Mouse (Mus musculus): ENCODE data around the gene Ap1ar.

The Ap1ar gene

DNA sequence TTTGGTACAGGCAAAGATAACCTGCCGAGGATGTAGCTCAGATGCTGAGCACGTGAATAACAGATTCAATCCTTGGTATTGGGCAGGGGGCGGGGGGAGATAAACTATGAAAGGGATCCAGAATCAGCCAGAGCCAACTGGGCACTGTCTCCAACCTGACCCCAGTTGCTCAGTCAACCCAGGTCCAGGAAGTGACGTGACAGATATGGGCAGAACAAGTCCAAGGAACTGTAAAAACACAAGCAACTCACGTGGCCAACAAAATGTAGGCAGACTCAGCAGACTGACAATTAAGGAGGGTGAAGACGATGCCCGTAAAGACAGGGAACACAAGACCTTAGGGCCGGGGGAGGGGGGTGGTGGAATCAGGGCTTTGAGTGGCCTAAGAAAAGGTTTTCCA, 74.9 kb downstream of the Ap1ar start:
- TF ChIP-seq GATA4 (IDR thresholded peaks at IDR 0.05; ENCODE audit: insufficient replicate concordance, low read length): no peak

DNA sequence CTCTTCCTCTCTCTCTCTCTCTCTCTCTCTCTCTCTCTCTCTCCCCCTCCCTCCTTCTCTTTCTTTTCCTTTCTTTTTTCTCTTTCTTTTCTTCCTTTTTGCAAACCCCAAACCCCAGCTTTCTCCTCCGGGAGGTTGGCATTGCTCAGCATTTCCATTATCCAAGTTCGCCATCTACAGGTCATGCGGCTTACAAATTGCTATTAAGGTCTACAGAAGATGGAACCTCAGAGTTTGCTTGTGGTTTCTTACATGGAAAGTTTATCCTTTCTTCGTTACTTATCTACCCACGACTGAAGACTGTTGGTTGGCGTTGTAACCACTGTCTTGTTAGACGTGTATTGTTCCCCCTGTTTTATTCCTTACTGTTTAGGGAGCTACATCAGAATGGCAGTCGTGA, 78.1 kb downstream of the Ap1ar start:
- no peak for TF ChIP-seq GATA4 (IDR thresholded peaks at IDR 0.05; ENCODE audit: insufficient replicate concordance, low read length)

DNA sequence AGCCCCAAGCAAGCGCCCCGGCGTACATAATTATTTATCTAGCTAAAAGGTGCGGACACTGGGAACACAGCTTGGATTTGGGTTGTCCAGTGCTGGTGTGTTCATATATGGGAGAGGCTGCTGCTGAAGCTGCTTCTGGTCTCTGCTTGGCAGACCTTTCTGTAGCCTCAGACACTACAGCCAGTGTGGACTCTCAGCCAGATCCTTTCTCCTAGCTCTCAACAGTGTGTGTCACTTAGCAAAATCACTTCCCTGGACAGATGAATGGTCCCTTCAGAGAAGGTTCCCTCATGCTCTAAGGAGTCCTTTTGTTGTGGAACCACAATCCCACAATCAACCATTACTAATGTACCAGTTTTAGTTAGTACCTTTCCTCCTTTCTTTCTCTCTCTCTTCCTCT, 78.5 kb downstream of the Ap1ar start:
- TF ChIP-seq GATA4 (IDR thresholded peaks at IDR 0.05; ENCODE audit: insufficient replicate concordance, low read length): no peak

DNA sequence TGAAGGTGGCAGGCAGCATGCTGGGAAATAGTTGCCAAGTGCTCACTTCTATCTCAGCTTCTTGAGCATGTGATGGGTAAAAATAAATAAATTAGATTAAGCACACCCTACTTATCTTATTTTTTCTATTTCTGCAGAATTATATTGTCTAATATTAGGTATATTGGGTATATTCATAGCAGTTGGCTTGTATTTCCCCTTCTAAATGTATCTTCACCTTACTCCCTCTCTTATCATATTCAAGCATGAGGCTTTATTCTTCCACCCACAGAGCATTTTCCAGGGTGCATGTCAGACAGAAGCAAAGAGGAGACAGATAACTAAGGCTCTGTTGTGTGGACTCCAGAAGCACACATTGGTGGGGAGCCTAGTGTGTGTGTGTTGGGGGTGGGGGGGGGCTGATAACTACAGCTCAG, 79.4 kb downstream of the Ap1ar start:
- no peak for TF ChIP-seq GATA4 (IDR thresholded peaks at IDR 0.05; ENCODE audit: insufficient replicate concordance, low read length)
